Mouse (Mus musculus) testis, postnatal 14 days (tissue): ENCODE results near the gene Mark4.
A peak's percentile ranks its signal among the peaks of the same experiment; 100 is the strongest.

Experiments used
- DNase-seq: peaks from one replicate; pipeline ENCODE4 v3.0.0; 2021; ENCODE audit warnings: low spot score

Mark4 gene

GRCm38 (mm10) chr7:19394484-19394883, 64.1 kb downstream of the Mark4 start:
- no peak for DNase-seq

- DNase-seq = no peak
Observed at GRCm38 (mm10) chr7:19388699-19389413, 69.8 kb downstream of the Mark4 start.

- peak; percentile 46 for DNase-seq
Observed at GRCm38 (mm10) chr7:19383708-19384107, 74.9 kb downstream of the Mark4 start.

GRCm38 (mm10) chr7:19382166-19382541, 76.5 kb downstream of the Mark4 start:
- DNase-seq = peak; percentile 58

GRCm38 (mm10) chr7:19381377-19382165, 77.0 kb downstream of the Mark4 start, which contains the start of gene Ercc2:
Gene Ercc2, plus strand, starts transcription at chr7:19382010.
- DNase-seq = peak; percentile 100

GRCm38 (mm10) chr7:19378049-19378448, 80.6 kb downstream of the Mark4 start:
- no peak for DNase-seq

GRCm38 (mm10) chr7:19376019-19376418, 82.6 kb downstream of the Mark4 start:
- DNase-seq = no peak

GRCm38 (mm10) chr7:19375368-19375767, 83.3 kb downstream of the Mark4 start:
- DNase-seq = no peak
